Mouse (Mus musculus): ENCODE data around the gene Adam19.

Gene Adam19

DNA sequence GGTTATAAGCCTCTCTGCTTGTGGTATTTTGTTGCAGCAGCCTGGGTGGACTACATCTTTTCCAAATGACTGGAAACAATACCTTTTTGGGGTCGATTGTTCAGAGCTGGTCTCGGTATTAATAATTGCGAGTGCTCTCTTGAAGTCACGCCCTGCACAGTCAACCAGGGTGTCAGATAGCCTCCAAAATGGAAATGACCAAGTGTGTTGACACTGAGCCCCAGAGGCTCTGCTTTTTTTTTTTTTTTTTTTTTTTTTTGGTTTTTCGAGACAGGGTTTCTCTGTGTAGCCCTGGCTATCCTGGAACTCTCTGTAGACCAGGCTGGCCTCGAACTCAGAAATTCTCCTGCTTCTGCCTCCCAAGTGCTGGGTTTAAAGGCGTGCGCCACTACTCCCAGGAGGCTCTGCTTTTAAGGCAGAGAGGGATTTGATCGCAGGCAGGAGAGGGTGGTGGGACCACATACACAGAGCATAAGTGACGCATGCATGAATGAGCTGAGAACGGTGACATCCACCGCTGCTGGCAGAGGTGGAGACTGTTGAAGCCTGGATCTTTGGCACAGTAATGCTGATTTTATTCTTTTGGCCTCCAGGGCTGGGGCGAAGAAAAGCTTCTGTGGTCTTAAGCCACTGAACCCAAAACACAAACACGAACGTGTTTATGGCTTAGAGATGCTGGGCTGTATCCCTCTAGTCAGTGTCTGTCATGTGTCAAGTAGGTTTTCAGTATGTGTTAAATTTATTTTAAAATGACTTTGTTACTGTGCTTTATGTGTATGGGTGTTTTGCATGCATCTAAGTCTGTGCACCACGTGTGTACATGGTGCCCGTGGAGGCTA, 18.3 kb downstream of the Adam19 start:
- DNase-seq = no peak

GRCm38 (mm10) chr11:46075507-46075906, 19.7 kb downstream of the Adam19 start:
- no peak for DNase-seq

- DNase-seq = no peak
These were observed 20.8 kb downstream of the Adam19 start for GRCm38 (mm10) chr11:46076442-46077158.

GRCm38 (mm10) chr11:46077304-46077703, 21.5 kb downstream of the Adam19 start:
- no peak for DNase-seq

DNA sequence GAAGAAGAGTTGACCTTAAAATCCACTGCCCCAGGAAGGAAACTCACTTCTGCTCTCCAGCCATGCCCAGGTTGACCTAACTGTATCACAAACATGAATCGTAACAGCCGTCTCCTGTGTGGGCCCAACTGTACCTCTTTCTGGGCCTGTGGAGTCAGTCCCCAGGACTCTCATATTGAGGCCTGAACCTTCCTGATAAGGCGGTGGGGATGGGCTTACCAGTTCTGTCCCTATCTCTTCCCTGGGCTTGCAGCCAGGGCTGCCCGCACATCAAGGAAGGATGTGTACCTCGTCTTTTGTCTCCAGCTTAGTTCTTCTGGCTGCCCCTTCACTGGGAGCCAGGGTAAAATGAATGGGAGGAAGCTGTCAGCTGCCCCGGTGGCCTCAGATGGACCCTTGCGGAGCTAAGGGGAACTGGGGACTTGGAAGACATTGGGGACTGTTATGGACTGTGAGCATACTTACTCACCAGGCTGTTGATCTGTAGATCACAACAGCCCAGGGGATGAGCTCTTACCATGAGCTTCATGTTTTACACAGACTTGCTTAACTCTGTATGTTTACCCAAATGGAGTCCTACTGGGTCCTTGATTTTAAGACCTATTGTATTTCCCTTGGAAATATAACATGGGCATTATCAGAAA, 22.1 kb downstream of the Adam19 start:
- no peak for DNase-seq

DNA sequence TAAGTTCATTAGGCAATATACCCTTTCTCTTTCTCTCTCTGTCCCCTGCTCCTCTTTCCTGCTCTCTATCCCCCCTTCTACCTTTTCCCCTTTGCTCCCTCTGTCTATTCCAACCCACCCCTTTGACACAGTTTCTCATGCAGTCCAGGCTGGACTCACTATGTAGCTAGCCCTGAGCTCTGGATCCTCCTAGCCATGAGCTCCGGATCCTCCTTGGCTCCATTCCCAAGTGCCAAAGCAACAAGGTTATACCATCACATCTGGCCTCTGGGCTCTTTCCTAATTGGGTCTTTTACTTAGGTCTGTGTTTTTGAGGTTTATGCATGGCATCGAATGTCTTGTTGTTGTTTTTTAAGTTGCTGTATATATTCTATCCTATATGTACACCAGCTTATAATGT, 25.3 kb downstream of the Adam19 start:
- no peak for DNase-seq

DNA sequence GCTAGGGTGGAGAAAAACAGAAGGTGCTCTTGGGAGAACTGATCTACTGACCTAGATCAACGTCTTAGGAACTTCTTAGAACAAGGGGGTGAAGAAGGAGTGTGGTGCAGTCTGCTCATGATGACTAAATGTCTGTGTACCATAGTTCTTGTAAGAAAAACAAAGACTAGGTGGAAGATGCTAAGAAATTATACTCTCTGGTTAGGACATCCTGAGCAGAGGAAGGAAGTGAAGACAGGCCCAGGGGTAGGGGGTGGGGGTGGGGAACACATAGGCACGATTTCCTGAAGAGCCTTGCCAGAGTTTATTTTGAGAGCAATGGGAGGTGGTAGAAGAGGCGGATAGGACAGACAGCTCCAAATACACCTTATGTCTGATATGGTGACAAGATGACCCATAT, 27.6 kb downstream of the Adam19 start:
- no peak for DNase-seq

DNA sequence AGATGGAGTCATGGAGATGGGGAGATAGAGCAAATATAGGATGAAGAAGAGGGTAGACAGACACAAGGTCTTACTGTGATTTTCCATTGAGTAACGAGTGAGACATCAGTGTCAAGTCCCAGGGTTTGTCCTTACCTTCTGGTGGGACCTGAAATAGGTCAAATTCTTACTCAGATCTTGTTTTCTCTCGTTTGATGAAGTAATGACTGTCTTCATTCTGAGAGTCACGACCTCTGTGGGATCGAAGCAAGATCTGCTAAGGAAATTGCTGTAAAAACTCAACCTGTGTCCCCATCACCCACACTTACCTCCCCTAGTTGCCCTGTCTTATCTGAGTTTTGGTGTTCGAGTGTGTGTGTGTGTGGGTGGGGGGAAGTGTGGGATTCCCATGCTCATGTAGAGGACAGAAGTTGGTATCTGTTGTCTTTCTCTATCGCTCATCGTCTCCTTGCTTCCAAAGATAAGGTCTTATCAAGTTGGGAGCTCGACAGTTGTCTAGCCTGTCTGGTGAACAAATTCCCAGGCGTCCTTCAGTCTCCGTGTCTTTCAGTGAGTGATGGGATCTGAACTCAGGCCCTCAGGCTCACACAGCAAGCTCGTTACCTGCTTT, 28.1 kb downstream of the Adam19 start:
- DNase-seq = no peak

- DNase-seq = peak in 1 of 2 experiments; percentile 54
These were observed 28.8 kb downstream of the Adam19 start for GRCm38 (mm10) chr11:46084568-46084967.

GRCm38 (mm10) chr11:46085398-46086163, 29.8 kb downstream of the Adam19 start:
- DNase-seq = peak; percentile 70 to 78

- DNase-seq = no peak
These were observed 30.7 kb downstream of the Adam19 start for GRCm38 (mm10) chr11:46086446-46086845.

- no peak for DNase-seq
These were observed 33.4 kb downstream of the Adam19 start for GRCm38 (mm10) chr11:46089081-46089713.

DNA sequence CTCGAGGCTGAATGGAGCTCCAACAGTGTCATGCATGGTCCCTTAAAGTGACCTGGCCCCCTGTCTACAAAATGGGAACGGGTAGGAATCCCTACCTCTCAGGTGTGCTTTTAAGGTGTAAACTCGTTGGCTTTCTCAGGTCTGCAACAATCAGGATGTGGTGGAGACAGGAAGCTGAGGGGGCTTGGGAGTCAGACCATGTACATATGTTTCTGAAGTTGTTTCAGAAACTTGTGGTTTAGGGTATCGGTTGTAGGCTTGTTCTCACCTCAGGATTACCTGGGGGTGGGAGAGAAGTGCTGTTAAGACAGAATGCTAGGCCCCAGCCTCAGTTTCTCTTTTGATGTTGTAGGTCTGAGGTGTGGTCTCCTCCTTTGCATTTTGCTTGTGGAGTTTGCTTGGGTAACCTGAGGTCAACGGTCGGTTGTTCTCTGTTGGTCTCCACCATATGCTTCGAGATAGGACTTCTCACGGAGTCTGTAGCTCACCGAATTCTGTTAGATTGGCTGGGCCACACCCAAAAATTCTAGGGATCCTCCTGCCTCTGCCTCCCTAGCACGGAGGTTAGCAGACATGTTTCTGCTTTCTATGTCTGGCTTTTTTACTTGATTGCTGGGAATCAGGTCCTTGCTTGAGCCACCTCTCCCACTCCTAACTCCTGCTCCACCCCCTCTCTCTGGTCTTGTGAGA, 34.4 kb downstream of the Adam19 start:
- no peak for DNase-seq

DNA sequence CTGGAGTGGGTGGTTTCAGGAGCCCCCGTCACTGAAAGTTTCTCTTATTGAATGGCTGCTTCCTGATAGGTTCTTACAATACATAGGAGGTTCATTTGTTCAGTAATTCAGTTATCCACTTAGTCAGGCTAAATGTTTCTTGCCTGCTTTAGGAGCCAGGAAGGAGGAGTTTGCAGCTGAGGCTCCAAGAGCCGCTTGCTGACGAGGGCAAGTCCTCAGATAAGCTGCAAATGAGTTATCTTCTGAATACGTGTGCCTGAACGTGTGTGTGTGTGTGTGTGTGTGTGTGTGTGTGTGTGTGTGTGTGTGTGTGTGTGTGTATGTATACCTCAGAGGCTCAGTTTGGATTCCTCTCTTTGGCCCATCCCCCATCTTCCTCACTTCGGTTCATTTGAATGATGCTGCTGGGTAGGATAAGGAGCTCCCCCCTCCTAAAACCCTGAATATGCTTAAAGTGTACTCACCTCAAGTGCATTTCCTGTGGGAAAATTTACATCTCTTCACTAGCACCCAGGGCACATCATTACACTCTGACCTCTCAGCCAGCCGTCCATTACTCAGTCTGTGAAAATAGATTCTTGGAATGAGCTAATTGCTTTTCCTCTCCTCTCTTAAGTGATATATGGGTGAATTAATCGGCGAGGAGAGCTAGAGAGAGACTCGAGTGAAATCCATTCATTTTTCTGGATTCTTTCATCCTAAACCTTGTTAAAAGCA, 35.3 kb downstream of the Adam19 start:
- no peak for DNase-seq

- no peak for DNase-seq
These were observed 36.3 kb downstream of the Adam19 start for GRCm38 (mm10) chr11:46092121-46092520.

DNA sequence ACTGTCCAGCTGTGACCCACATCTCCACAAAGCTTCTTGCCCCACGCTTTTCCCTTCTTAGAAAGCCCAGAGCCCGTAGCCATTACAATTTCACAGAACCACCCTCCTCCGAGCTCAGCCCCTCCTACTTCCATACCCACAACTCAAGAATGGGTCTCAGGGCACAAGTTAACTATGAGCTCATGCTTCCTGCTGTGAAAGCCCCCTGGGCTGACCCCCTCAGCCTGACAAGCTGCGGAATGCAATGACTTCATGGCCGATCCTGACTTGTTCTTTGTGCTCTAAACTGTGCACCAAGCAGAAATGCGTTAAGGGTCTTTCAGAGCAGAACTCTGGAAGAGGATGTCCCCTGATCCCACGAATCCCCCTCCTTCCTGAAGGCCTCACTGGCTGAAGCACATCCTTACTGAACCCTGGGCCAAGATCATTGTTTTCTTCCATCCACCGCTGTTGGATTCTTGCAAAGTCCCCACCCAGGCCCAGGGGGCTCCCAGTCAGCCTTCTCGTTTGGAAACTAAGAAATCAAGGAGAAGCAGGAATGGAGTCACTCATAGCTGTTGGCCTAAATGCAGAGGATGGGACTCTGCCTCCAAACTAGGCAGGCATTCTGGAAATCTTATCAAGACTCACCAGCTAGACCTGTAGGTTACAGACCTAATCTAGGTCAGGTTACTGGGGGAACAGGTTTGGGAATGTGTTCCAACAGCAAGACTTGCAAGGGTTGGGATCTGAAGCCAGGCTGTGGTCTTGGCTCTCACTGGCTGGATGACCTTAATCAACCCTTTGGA, 39.9 kb downstream of the Adam19 start:
- no peak for DNase-seq

GRCm38 (mm10) chr11:46096265-46096649, 40.5 kb downstream of the Adam19 start:
- no peak for DNase-seq

DNA sequence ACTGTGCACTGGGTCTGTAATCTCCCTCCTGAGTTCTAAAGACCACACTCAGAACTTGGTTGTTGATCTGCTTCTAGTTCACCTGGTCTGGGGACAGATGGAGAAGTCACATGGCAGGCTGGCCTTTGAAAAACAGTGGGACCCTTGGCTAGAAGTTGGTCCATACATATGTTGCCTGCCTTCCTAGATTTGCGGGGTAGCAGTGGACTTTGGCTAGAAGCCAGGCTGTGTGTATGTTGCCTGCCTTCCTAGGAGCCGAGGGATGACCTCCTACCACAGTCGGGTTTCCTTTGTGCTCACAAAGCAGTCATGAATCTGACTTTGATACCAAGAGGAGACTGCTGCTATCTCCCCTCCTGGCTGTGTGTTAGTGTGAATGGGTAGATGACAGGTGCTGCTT, 41.3 kb downstream of the Adam19 start:
- DNase-seq = no peak

GRCm38 (mm10) chr11:46102107-46102506, 46.3 kb downstream of the Adam19 start:
- peak; percentile 52 to 60 for DNase-seq

DNA sequence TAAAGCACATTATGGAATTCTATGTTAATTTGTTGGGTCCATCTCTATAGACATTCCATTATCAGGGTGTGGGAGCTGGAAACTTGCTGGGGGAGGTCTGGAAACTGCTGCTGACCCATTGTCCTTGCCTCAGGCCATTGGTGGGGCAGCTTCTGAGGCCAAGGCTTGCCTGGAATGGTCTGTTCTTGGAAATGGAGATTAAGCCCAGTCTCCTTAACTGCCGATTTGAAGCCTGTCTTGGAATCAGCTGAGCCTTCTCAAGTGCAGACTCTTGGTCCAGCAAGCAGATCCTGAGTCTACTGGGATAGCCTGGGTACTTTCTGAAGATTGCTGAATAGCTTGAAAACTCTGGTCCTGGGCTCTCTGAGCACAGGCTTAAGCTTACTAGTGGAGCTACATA, 51.3 kb downstream of the Adam19 start:
- DNase-seq = no peak

Data from lung, adult 18-20 months (tissue).